Mouse (Mus musculus): ENCODE measurements around the gene Minar1. TPM values are rescaled to one million over a fixed set of nuclear protein-coding genes. Genes with fewer than 3 reads are reported as not detected.

Gene Minar1
- polyA plus RNA-seq (2014; fragmentation: Nextera tagmentation; extraction: Ambion mirVana) = 0.22 TPM in 2 replicates

- no peaks in the 10 kb centered on the region for H3K36me3 ChIP-seq (ENCODE audit: control insufficient read depth, insufficient read depth, low read length)
- H3K27me3 ChIP-seq (ENCODE audit: control insufficient read depth, insufficient read depth, low read length) = peaks cover 13% of the 10 kb centered on the region; the same call in 1 of the 2 replicates
- no peaks in the 10 kb centered on the region for H3K4me1 ChIP-seq (ENCODE audit: control insufficient read depth, insufficient read depth, low read length)
- under 1% methylated on average over 27 of the region's 27 CpGs for WGBS
- H3K27ac ChIP-seq (ENCODE audit: low read length) = no peak within 1 kb of the TSS
- peak within 1 kb of the TSS; percentile 94 for H3K4me2 ChIP-seq (replicated peaks; ENCODE audit: low read depth, low read length)
- H3K4me3 ChIP-seq (ENCODE audit: low read depth, low read length) = peak within 1 kb of the TSS; percentile 37
- ATAC-seq (ENCODE audit: insufficient number of reproducible peaks, insufficient read depth, low FRiP score, low read depth) = peak; percentile 80
- 0 out of 2 replicates have a peak within 1 kb of the TSS, but pooled peaks have one; percentile 7 for H3K9ac ChIP-seq (replicated peaks; ENCODE audit: low read depth, low read length)
- no peaks in the 10 kb centered on the region for H3K9me3 ChIP-seq (ENCODE audit: control insufficient read depth, low read depth, low read length)
Observed at GRCm38 (mm10) chr9:89623006-89623760, at the start of gene Minar1. Minar1 (minus strand) TSS chr9:89623125.

- 84% methylated on average over 4 of the region's 4 CpGs for WGBS
- ATAC-seq (ENCODE audit: insufficient number of reproducible peaks, insufficient read depth, low FRiP score, low read depth) = no peak
- no peaks in the 10 kb centered on the region for H3K36me3 ChIP-seq (ENCODE audit: control insufficient read depth, insufficient read depth, low read length)
- no peak overlapping the region for H3K9ac ChIP-seq (replicated peaks; ENCODE audit: low read depth, low read length)
- no peak overlapping the region for H3K4me2 ChIP-seq (replicated peaks; ENCODE audit: low read depth, low read length)
- H3K9me3 ChIP-seq (ENCODE audit: control insufficient read depth, low read depth, low read length) = no peaks in the 10 kb centered on the region
- no peaks in the 10 kb centered on the region for H3K4me1 ChIP-seq (ENCODE audit: control insufficient read depth, insufficient read depth, low read length)
- no peak overlapping the region for H3K4me3 ChIP-seq (ENCODE audit: low read depth, low read length)
- no peak overlapping the region for H3K27ac ChIP-seq (ENCODE audit: low read length)
- H3K27me3 ChIP-seq (ENCODE audit: control insufficient read depth, insufficient read depth, low read length) = no peaks in the 10 kb centered on the region
Observed at GRCm38 (mm10) chr9:89669878-89670277, 47.0 kb upstream of the Minar1 start.

GRCm38 (mm10) chr9:89667306-89667942 is 44.5 kb upstream of the Minar1 start:
- H3K4me1 ChIP-seq (ENCODE audit: control insufficient read depth, insufficient read depth, low read length) = no peaks in the 10 kb centered on the region
- ATAC-seq (ENCODE audit: insufficient number of reproducible peaks, insufficient read depth, low FRiP score, low read depth) = no peak
- no peak overlapping the region for H3K4me3 ChIP-seq (ENCODE audit: low read depth, low read length)
- H3K9me3 ChIP-seq (ENCODE audit: control insufficient read depth, low read depth, low read length) = no peaks in the 10 kb centered on the region
- H3K4me2 ChIP-seq (replicated peaks; ENCODE audit: low read depth, low read length) = no peak overlapping the region
- no peaks in the 10 kb centered on the region for H3K27me3 ChIP-seq (ENCODE audit: control insufficient read depth, insufficient read depth, low read length)
- no peaks in the 10 kb centered on the region for H3K36me3 ChIP-seq (ENCODE audit: control insufficient read depth, insufficient read depth, low read length)
- no peak overlapping the region for H3K27ac ChIP-seq (ENCODE audit: low read length)
- 68% methylated on average over 4 of the region's 4 CpGs for WGBS
- no peak overlapping the region for H3K9ac ChIP-seq (replicated peaks; ENCODE audit: low read depth, low read length)

GRCm38 (mm10) chr9:89650913-89651312 is 28.0 kb upstream of the Minar1 start:
- ATAC-seq (ENCODE audit: insufficient number of reproducible peaks, insufficient read depth, low FRiP score, low read depth) = no peak
- Histone ChIP-seq H3K27ac (ENCODE audit: low read length) (no peak overlapping the region), H3K9me3 (ENCODE audit: control insufficient read depth, low read depth, low read length) (no peaks in the 10 kb centered on the region), H3K4me1 (ENCODE audit: control insufficient read depth, insufficient read depth, low read length) (no peaks in the 10 kb centered on the region), H3K4me3 (ENCODE audit: low read depth, low read length) (no peak overlapping the region), H3K4me2 (replicated peaks; ENCODE audit: low read depth, low read length) (no peak overlapping the region), H3K9ac (replicated peaks; ENCODE audit: low read depth, low read length) (no peak overlapping the region), H3K36me3 (ENCODE audit: control insufficient read depth, insufficient read depth, low read length) (no peaks in the 10 kb centered on the region), H3K27me3 (ENCODE audit: control insufficient read depth, insufficient read depth, low read length) (no peaks in the 10 kb centered on the region)
- 79% methylated on average over 6 of the region's 6 CpGs for WGBS

- ATAC-seq (ENCODE audit: insufficient number of reproducible peaks, insufficient read depth, low FRiP score, low read depth) = no peak
- 73% methylated on average over 3 of the region's 3 CpGs for WGBS
- Histone ChIP-seq H3K36me3 (ENCODE audit: control insufficient read depth, insufficient read depth, low read length) (no peaks in the 10 kb centered on the region), H3K27ac (ENCODE audit: low read length) (no peak overlapping the region), H3K9ac (replicated peaks; ENCODE audit: low read depth, low read length) (no peak overlapping the region), H3K4me1 (ENCODE audit: control insufficient read depth, insufficient read depth, low read length) (no peaks in the 10 kb centered on the region), H3K9me3 (ENCODE audit: control insufficient read depth, low read depth, low read length) (no peaks in the 10 kb centered on the region), H3K4me2 (replicated peaks; ENCODE audit: low read depth, low read length) (no peak overlapping the region), H3K27me3 (ENCODE audit: control insufficient read depth, insufficient read depth, low read length) (no peaks in the 10 kb centered on the region), H3K4me3 (ENCODE audit: low read depth, low read length) (no peak overlapping the region)
Observed at GRCm38 (mm10) chr9:89637453-89637852, 14.5 kb upstream of the Minar1 start.

GRCm38 (mm10) chr9:89622296-89623005 is 474 bp downstream of the Minar1 start:
- under 1% methylated on average over 39 of the region's 42 CpGs for WGBS
- Histone ChIP-seq H3K9ac (replicated peaks; ENCODE audit: low read depth, low read length) (0 out of 2 replicates have a peak overlapping the region, but pooled peaks have one; percentile 7), H3K27ac (ENCODE audit: low read length) (no peak overlapping the region), H3K36me3 (ENCODE audit: control insufficient read depth, insufficient read depth, low read length) (no peaks in the 10 kb centered on the region), H3K4me2 (replicated peaks; ENCODE audit: low read depth, low read length) (peak overlapping the region; percentile 94), H3K27me3 (ENCODE audit: control insufficient read depth, insufficient read depth, low read length) (peaks cover 13% of the 10 kb centered on the region; the same call in 1 of the 2 replicates), H3K9me3 (ENCODE audit: control insufficient read depth, low read depth, low read length) (no peaks in the 10 kb centered on the region), H3K4me3 (ENCODE audit: low read depth, low read length) (peak overlapping the region; percentile 37), H3K4me1 (ENCODE audit: control insufficient read depth, insufficient read depth, low read length) (no peaks in the 10 kb centered on the region)
- ATAC-seq (ENCODE audit: insufficient number of reproducible peaks, insufficient read depth, low FRiP score, low read depth) = peak; percentile 8; the same call in 1 of the 2 replicates

- ATAC-seq (ENCODE audit: insufficient number of reproducible peaks, insufficient read depth, low FRiP score, low read depth) = no peak
- Histone ChIP-seq H3K4me3 (ENCODE audit: low read depth, low read length) (peak overlapping the region; percentile 37; the same call in 1 of the 2 replicates), H3K4me2 (replicated peaks; ENCODE audit: low read depth, low read length) (no peak overlapping the region), H3K4me1 (ENCODE audit: control insufficient read depth, insufficient read depth, low read length) (no peaks in the 10 kb centered on the region), H3K27me3 (ENCODE audit: control insufficient read depth, insufficient read depth, low read length) (peaks cover 13% of the 10 kb centered on the region; the same call in 1 of the 2 replicates), H3K36me3 (ENCODE audit: control insufficient read depth, insufficient read depth, low read length) (no peaks in the 10 kb centered on the region), H3K27ac (ENCODE audit: low read length) (no peak overlapping the region), H3K9ac (replicated peaks; ENCODE audit: low read depth, low read length) (no peak overlapping the region), H3K9me3 (ENCODE audit: control insufficient read depth, low read depth, low read length) (no peaks in the 10 kb centered on the region)
- 5% methylated on average over 11 of the region's 11 CpGs for WGBS
Observed at GRCm38 (mm10) chr9:89621750-89622149, 1.2 kb downstream of the Minar1 start.

GRCm38 (mm10) chr9:89620347-89620746 is 2.6 kb downstream of the Minar1 start:
- 31% methylated on average over 6 of the region's 6 CpGs for WGBS
- ATAC-seq (ENCODE audit: insufficient number of reproducible peaks, insufficient read depth, low FRiP score, low read depth) = no peak
- Histone ChIP-seq H3K9ac (replicated peaks; ENCODE audit: low read depth, low read length) (no peak overlapping the region), H3K27me3 (ENCODE audit: control insufficient read depth, insufficient read depth, low read length) (peaks cover 13% of the 10 kb centered on the region; the same call in 1 of the 2 replicates), H3K27ac (ENCODE audit: low read length) (no peak overlapping the region), H3K4me3 (ENCODE audit: low read depth, low read length) (no peak overlapping the region), H3K4me1 (ENCODE audit: control insufficient read depth, insufficient read depth, low read length) (no peaks in the 10 kb centered on the region), H3K4me2 (replicated peaks; ENCODE audit: low read depth, low read length) (no peak overlapping the region), H3K9me3 (ENCODE audit: control insufficient read depth, low read depth, low read length) (no peaks in the 10 kb centered on the region), H3K36me3 (ENCODE audit: control insufficient read depth, insufficient read depth, low read length) (no peaks in the 10 kb centered on the region)
